Mouse (Mus musculus) hematopoietic stem cell, adult 5-6 weeks (primary cell): ENCODE results near the gene Il11ra1. TPM values are rescaled to one million over a fixed set of nuclear protein-coding genes. Genes with fewer than 3 reads are reported as not detected.

ENCODE experiments used
- ATAC-seq, 2 experiments: fragments of 125-278 bp in 1 of 2; replicated peaks in 1 of 2; 2 replicates each; pipeline ENCODE4 v1.8.0; 2016 to 2017; ENCODE audit warnings: inconsistent platforms in 2 of 2, mild to moderate bottlenecking in 2 of 2, moderate number of reproducible peaks in 2 of 2, low read depth in 1 of 2, moderate TSS enrichment in 1 of 2; ENCODE audit not compliant: low FRiP score in 2 of 2, poor library complexity in 2 of 2, severe bottlenecking in 2 of 2, insufficient read depth in 1 of 2, low TSS enrichment in 1 of 2
- total RNA-seq: library from RNA; stranded (forward); fragments of 172-1452, 232-1000 nt; gene quantifications from 2 replicates; pipeline ENCODE4 v1.2.3, GENCODE M21; 2017

The Il11ra1 gene
- total RNA-seq, 1 experiment from 2014 or later: 178 TPM

- ATAC-seq: no peak
Measured at GRCm38 (mm10) chr4:41716834-41717233, 17.0 kb downstream of the Il11ra1 start.

- peak; percentile 96 to 97 for ATAC-seq
Measured at GRCm38 (mm10) chr4:41722918-41723351, 23.1 kb downstream of the Il11ra1 start, which contains the start of gene Dctn3. TSS of gene Dctn3 (minus strand) at chr4:41723170.

- no peak for ATAC-seq
Measured at GRCm38 (mm10) chr4:41726826-41727621, 27.2 kb downstream of the Il11ra1 start.

- ATAC-seq: peak; percentile 39 to 65
Measured at GRCm38 (mm10) chr4:41731052-41731765, 31.4 kb downstream of the Il11ra1 start, which contains the start of gene Arid3c. TSS of gene Arid3c (minus strand) at chr4:41731142.

- peak; percentile 58 for ATAC-seq
Measured at GRCm38 (mm10) chr4:41737602-41738255, 37.9 kb downstream of the Il11ra1 start.

GRCm38 (mm10) chr4:41738256-41738603, 38.4 kb downstream of the Il11ra1 start:
- no peak for ATAC-seq

GRCm38 (mm10) chr4:41739260-41739659, 39.5 kb downstream of the Il11ra1 start:
- ATAC-seq: no peak

- peak; percentile 73 for ATAC-seq
Measured at GRCm38 (mm10) chr4:41740380-41741157, 40.8 kb downstream of the Il11ra1 start.

GRCm38 (mm10) chr4:41741158-41741560, 41.4 kb downstream of the Il11ra1 start:
- ATAC-seq: peak; percentile 91 to 93

- ATAC-seq: no peak
Measured at GRCm38 (mm10) chr4:41744131-41744530, 44.3 kb downstream of the Il11ra1 start.

- no peak for ATAC-seq
Measured at GRCm38 (mm10) chr4:41745021-41745420, 45.2 kb downstream of the Il11ra1 start.

GRCm38 (mm10) chr4:41754797-41755337, 55.1 kb downstream of the Il11ra1 start, which contains the start of gene Galt:
TSS of gene Galt (plus strand) at chr4:41755228.
- peak; percentile 8 to 36; a peak in 3 of 4 replicates for ATAC-seq

GRCm38 (mm10) chr4:41755338-41756305, 55.8 kb downstream of the Il11ra1 start, which contains the start of gene Sigmar1:
TSS of gene Sigmar1 (minus strand) at chr4:41756157.
- peak; percentile 57 to 68 for ATAC-seq

- no peak for ATAC-seq
Measured at GRCm38 (mm10) chr4:41756440-41756839, 56.7 kb downstream of the Il11ra1 start.

- no peak for ATAC-seq
Measured at GRCm38 (mm10) chr4:41757321-41757720, 57.5 kb downstream of the Il11ra1 start.

GRCm38 (mm10) chr4:41758021-41758420, 58.2 kb downstream of the Il11ra1 start:
- no peak for ATAC-seq
